Mouse (Mus musculus): Measurements from ENCODE around the gene Abi2.

DNA sequence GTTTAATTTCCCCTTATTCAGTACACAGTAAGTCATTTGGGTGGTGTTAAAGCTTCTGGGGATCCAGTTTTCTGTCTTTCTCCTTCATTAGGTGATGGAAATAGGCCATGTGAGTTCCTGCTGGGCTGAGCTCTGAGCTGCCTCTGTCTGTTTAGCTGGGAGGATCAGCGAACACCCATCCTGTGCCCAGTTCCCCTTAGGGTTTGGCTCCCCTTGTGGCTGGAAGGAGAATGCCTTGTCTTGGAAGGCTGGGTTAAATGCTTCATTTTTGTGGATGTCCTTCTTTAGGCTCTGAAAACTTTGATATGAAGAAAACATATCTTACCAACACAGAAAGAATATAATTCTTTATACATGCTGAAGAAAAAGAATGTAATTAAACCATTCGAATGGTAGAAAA, 19.5 kb downstream of the Abi2 start:
- TF ChIP-seq GATA1 (IDR thresholded peaks at IDR 0.05; ENCODE audit: borderline replicate concordance, low read length) (no peak), FLI1 (IDR thresholded peaks at IDR 0.05; ENCODE audit: low read length) (no peak)

All from megakaryocyte, embryonic 14.5 days (primary cell).